Mouse (Mus musculus): ENCODE data around the gene Irf6.

DNA sequence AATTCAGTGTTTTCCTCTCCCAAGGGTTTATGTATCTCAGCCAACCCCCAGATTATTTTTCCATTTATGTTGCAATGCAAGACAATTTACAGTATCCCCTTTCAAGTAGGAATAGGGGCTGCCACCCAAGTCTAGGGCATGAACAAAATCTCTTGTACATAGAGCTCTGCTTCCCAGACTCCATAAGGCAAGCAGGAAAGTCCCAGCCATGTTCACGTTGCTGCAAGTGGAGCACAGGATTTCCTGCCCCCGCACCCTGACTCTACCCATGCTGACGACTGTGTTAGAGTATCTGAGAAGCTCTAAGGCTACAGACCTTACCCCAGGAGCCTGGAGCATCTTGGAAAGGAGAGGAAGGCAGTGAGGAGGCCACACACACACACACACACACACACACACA is 36.9 kb downstream of the Irf6 start:
- TF ChIP-seq CTCF (conservative IDR thresholded peaks at IDR 0.05; ENCODE audit: low read length) (no peak), POU5F1 (IDR thresholded peaks at IDR 0.05; ENCODE audit: borderline replicate concordance, low read length) (no peak), NANOG (IDR thresholded peaks at IDR 0.05; ENCODE audit: borderline replicate concordance, low read length) (no peak)

Data from E14TG2a.4 (cell line).